Mouse (Mus musculus): ENCODE measurements around the gene Sympk.

DNA sequence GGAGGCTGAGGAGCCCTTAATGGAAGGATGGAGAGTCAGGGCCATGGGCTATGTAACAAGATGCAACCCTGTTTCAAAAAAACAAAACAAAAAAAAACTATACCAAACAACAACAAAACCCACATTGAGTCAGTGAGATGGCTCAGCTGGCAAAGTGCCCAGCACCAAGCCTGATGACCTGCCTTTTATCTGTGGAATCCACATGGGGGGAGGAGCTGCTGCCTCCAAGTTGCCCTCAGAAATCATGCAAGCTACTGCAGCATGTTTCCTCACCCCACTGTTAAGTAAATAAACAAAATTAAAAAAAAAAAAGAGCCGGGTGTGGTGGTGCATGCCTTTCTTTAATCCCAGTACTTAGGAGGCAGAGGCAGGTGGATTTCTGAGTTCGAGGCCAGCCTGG, 37.7 kb upstream of the Sympk start:
- TF ChIP-seq CTCF (IDR thresholded peaks at IDR 0.05; ENCODE audit: low read depth) (no peak), EP300 (IDR thresholded peaks at IDR 0.05; ENCODE audit: low read depth) (no peak)
